Mouse (Mus musculus): ENCODE measurements around the gene 1600015I10Rik.

DNA sequence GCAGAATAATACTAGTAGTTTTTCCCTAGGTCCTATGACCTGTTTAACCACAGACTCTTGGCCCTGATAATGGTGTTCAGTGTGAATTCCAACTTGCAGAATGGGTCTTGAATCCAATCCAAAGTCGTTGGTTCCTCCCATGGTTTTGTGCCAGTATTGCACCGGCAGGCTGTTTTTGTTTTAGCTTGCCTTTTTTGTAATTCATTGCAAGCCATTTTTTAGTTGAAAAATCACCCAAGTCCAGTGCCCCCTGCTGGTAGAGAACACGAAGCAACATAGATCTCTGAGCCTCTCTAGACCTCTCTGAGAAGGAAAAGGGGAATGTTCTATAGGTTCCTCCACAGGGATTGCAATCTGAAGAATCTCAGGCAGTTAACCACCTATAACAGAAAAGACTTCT, 17.7 kb upstream of the 1600015I10Rik start:
- TF ChIP-seq POLR2A (IDR thresholded peaks at IDR 0.05; ENCODE audit: insufficient read depth, low read depth, low read length) (no peak), CTCF (IDR thresholded peaks at IDR 0.05; ENCODE audit: insufficient read depth, low read depth, low read length) (no peak)
